Mouse (Mus musculus): ENCODE data around the gene Ddx5. TPM values are rescaled to one million over a fixed set of nuclear protein-coding genes. Genes with fewer than 3 reads are reported as not detected.

Ddx5 gene
- total and polyA plus RNA-seq, 3 experiments: 269 to 1,169 (median 505) TPM

- peak overlapping the region; percentile 59 for H3K4me2 ChIP-seq (ENCODE audit: insufficient read depth, low read depth, poor library complexity, severe bottlenecking)
- TF ChIP-seq ZKSCAN1 (IDR thresholded peaks at IDR 0.05; ENCODE audit: borderline replicate concordance, low read depth, low read length) (no peak), POLR2A (IDR thresholded peaks at IDR 0.05; ENCODE audit: low read depth, low read length) (no peak), JUND (conservative IDR thresholded peaks at IDR 0.05; ENCODE audit: low read depth, low read length) (no peak), EP300 (IDR thresholded peaks at IDR 0.05; ENCODE audit: low read length) (no peak), UBTF (IDR thresholded peaks at IDR 0.05; ENCODE audit: low read depth, low read length) (no peak), TBP (conservative IDR thresholded peaks at IDR 0.05; ENCODE audit: low read depth, low read length) (no peak), MXI1 (IDR thresholded peaks at IDR 0.05; ENCODE audit: low read depth, low read length) (no peak)
- no peaks in the 10 kb centered on the region for H3K27me3 ChIP-seq (replicated peaks)
- H3K79me2 ChIP-seq (replicated peaks; ENCODE audit: control insufficient read depth, extremely low read depth, insufficient read depth, poor library complexity, severe bottlenecking): peaks cover 55% of the 10 kb centered on the region
- H3K4me3 ChIP-seq (replicated peaks in 1 of 3; ENCODE audit: low read depth in 2 of 3, low read length in 2 of 3, poor library complexity in 1 of 3): no peak overlapping the region
- no peak for DNase-seq (ENCODE audit: extremely low read depth)
- no peaks in the 10 kb centered on the region for H3K9me3 ChIP-seq (replicated peaks; ENCODE audit: low read length)
- in situ Hi-C loops (cut with MboI; ENCODE audit: low pct_ligation_motif_present, low pct_unique_long_range_greater_than_20kb, low sequenced_read_pairs) (no loop called here), dilution Hi-C loops (cut with MboI; ENCODE audit: extremely low pct_ligation_motif_present, extremely low pct_unique_long_range_greater_than_20kb, low sequenced_read_pairs) (no loop called here)
- peaks cover 48 to 67% of the 10 kb centered on the region in 2 experiments for H3K36me3 ChIP-seq (replicated peaks in 1 of 2; ENCODE audit: control insufficient read depth in 1 of 2, insufficient read depth in 1 of 2, low read length in 1 of 2)
- peaks cover 4 to 57% of the 10 kb centered on the region in 2 experiments; a peak in 2 of 4 replicates for H3K4me1 ChIP-seq (ENCODE audit: control insufficient read depth in 1 of 2, insufficient read depth in 2 of 2)
- no peak overlapping the region for H3K9ac ChIP-seq (ENCODE audit: insufficient read depth, low read depth)
- H3K27ac ChIP-seq (ENCODE audit: insufficient read depth, low read depth): peak overlapping the region; percentile 65
Observed at GRCm38 (mm10) chr11:106780089-106780425, 8.9 kb downstream of the Ddx5 start.

- Histone ChIP-seq H3K4me1 (ENCODE audit: control insufficient read depth in 1 of 2, insufficient read depth in 2 of 2) (peaks cover 4 to 52% of the 10 kb centered on the region in 2 experiments; a peak in 2 of 4 replicates), H3K9me3 (replicated peaks; ENCODE audit: low read length) (no peaks in the 10 kb centered on the region), H3K27ac (ENCODE audit: insufficient read depth, low read depth) (peak within 1 kb of the TSS; percentile 92), H3K27me3 (replicated peaks) (no peaks in the 10 kb centered on the region), H3K36me3 (replicated peaks in 1 of 2; ENCODE audit: control insufficient read depth in 1 of 2, insufficient read depth in 1 of 2, low read length in 1 of 2) (peaks cover 51 to 67% of the 10 kb centered on the region in 2 experiments), H3K4me2 (ENCODE audit: insufficient read depth, low read depth, poor library complexity, severe bottlenecking) (peak within 1 kb of the TSS; percentile 59), H3K9ac (ENCODE audit: insufficient read depth, low read depth) (peak within 1 kb of the TSS; percentile 89), H3K79me2 (replicated peaks; ENCODE audit: control insufficient read depth, extremely low read depth, insufficient read depth, poor library complexity, severe bottlenecking) (peaks cover 50% of the 10 kb centered on the region), H3K4me3 (replicated peaks in 1 of 3; ENCODE audit: low read depth in 2 of 3, low read length in 2 of 3, poor library complexity in 1 of 3) (peak within 1 kb of the TSS; percentile 74 to 95 (median 76))
- in situ Hi-C loops (cut with MboI; ENCODE audit: low pct_ligation_motif_present, low pct_unique_long_range_greater_than_20kb, low sequenced_read_pairs) (no loop called here), dilution Hi-C loops (cut with MboI; ENCODE audit: extremely low pct_ligation_motif_present, extremely low pct_unique_long_range_greater_than_20kb, low sequenced_read_pairs) (no loop called here)
- DNase-seq (ENCODE audit: extremely low read depth): peak; percentile 98
- TF ChIP-seq UBTF (IDR thresholded peaks at IDR 0.05; ENCODE audit: low read depth, low read length): peak; percentile 95; the same call in 1 of the 2 replicates
- no peak for TF ChIP-seq MAZ (IDR thresholded peaks at IDR 0.05; ENCODE audit: low read depth, low read length)
- peak; percentile 97 for TF ChIP-seq SIN3A (IDR thresholded peaks at IDR 0.05; ENCODE audit: low read length)
- peak; percentile 92 for TF ChIP-seq ELF1 (IDR thresholded peaks at IDR 0.05; ENCODE audit: low read depth, low read length)
- TF ChIP-seq POLR2A (IDR thresholded peaks at IDR 0.05; ENCODE audit: low read depth, low read length): peak; percentile 97
- no peak for TF ChIP-seq EP300 (IDR thresholded peaks at IDR 0.05; ENCODE audit: low read length)
- TF ChIP-seq MEF2A (IDR thresholded peaks at IDR 0.05; ENCODE audit: borderline replicate concordance, low read depth, low read length): no peak
- no peak for TF ChIP-seq RAD21 (IDR thresholded peaks at IDR 0.05; ENCODE audit: low read depth, low read length)
- no peak for TF ChIP-seq NRF1 (IDR thresholded peaks at IDR 0.05; ENCODE audit: low read depth, low read length)
- no peak for TF ChIP-seq PAX5 (IDR thresholded peaks at IDR 0.05; ENCODE audit: low read length)
- peak; percentile 93 for TF ChIP-seq CHD2 (IDR thresholded peaks at IDR 0.05; ENCODE audit: low read length)
- peak; percentile 100 for TF ChIP-seq POLR2AphosphoS2 (IDR thresholded peaks at IDR 0.05; ENCODE audit: low read depth, low read length)
- TF ChIP-seq CTCF (conservative IDR thresholded peaks at IDR 0.05 in 1 of 2, IDR thresholded peaks at IDR 0.05 in 1 of 2; ENCODE audit: low read depth in 2 of 2, low read length in 2 of 2): no peak
- peak; percentile 96; the same call in 1 of the 2 replicates for TF ChIP-seq NELFE (IDR thresholded peaks at IDR 0.05; ENCODE audit: low read depth, low read length)
- no peak for TF ChIP-seq KAT2A (IDR thresholded peaks at IDR 0.05; ENCODE audit: insufficient replicate concordance, low read length)
- TF ChIP-seq ZMIZ1 (IDR thresholded peaks at IDR 0.05; ENCODE audit: low read depth, low read length): peak; percentile 98
- TF ChIP-seq JUN (IDR thresholded peaks at IDR 0.05; ENCODE audit: insufficient read depth, low read depth, low read length): no peak
- no peak for TF ChIP-seq ETS1 (conservative IDR thresholded peaks at IDR 0.05; ENCODE audit: low read depth, low read length)
- no peak for TF ChIP-seq GABPA (IDR thresholded peaks at IDR 0.05; ENCODE audit: insufficient replicate concordance, low read depth, low read length)
- TF ChIP-seq TCF12 (IDR thresholded peaks at IDR 0.05; ENCODE audit: low read depth, low read length): no peak; the same call in 1 of the 2 replicates
- TF ChIP-seq RCOR1 (conservative IDR thresholded peaks at IDR 0.05; ENCODE audit: low read depth, low read length): no peak
- no peak for TF ChIP-seq JUND (conservative IDR thresholded peaks at IDR 0.05; ENCODE audit: low read depth, low read length)
- no peak for TF ChIP-seq ZKSCAN1 (IDR thresholded peaks at IDR 0.05; ENCODE audit: borderline replicate concordance, low read depth, low read length)
- TF ChIP-seq E2F4 (IDR thresholded peaks at IDR 0.05; ENCODE audit: insufficient replicate concordance, low read depth, low read length): no peak
- peak; percentile 83; the same call in 1 of the 2 replicates for TF ChIP-seq MYC (IDR thresholded peaks at IDR 0.05; ENCODE audit: low read depth, low read length)
- no peak for TF ChIP-seq USF1 (IDR thresholded peaks at IDR 0.05; ENCODE audit: low read depth, low read length)
- no peak for TF ChIP-seq SMC3 (IDR thresholded peaks at IDR 0.05; ENCODE audit: low read depth, low read length)
- peak; percentile 45 for TF ChIP-seq ZNF384 (IDR thresholded peaks at IDR 0.05; ENCODE audit: low read depth, low read length)
- TF ChIP-seq MAFK (IDR thresholded peaks at IDR 0.05; ENCODE audit: insufficient replicate concordance, low read length): no peak
Observed at GRCm38 (mm10) chr11:106779388-106780088, 9.4 kb downstream of the Ddx5 start, which contains the start of gene Polg2. Polg2 (minus strand) TSS chr11:106779537.
